Mouse (Mus musculus) retina, postnatal 1 day (tissue): ENCODE data around the gene Kcnab1.

Experiments
- DNase-seq: peaks from one replicate; pipeline ENCODE4 v3.0.0-alpha.2; 2012

The Kcnab1 gene

DNA sequence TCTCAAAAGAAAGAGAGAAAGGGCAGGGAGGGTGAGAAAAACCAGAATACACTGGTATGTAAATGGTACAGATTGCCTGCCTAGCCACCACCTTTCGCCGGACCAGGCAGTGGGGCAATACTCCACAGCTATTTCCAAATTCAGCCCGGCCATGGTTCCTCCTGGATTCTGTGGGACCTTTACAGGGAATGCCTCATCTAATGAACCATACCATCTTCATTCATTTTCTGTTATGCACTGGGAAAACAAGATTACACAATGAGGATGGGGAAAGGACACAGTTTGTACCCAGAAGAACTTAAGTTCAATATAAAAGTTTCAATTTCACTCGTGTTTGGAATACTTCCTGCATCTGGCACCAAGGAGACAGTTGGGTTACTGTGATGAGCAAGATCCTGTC is 263.4 kb downstream of the Kcnab1 start:
- DNase-seq, result no peak

DNA sequence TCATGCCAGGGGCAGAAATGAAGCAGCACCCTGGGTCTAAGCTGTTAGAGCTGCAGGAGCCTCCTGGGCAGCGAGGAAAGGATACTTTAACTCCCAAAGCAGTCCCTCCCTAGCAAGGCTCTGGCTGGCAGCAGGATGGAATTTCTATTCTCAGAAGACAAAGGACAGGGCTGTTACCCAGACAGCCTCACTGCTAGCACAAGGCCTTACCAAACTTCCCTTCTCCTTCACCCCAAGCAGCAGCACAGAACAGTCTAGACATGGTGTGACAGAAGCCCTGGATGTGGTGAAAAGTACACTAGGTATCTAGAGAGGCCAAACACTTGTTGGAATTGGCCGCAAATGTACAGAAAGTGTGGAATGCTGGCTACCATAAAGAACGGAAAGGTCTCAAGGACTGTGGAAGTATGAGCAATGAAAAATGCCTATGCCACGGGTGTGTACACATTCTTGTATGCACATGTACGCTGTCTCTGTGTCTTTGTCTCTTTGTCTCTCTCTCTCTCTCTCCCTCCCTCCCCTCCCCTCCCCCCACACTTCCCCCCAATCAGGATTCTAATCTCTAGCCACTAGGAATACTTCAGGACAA is 264.5 kb downstream of the Kcnab1 start:
- no peak for DNase-seq

DNA sequence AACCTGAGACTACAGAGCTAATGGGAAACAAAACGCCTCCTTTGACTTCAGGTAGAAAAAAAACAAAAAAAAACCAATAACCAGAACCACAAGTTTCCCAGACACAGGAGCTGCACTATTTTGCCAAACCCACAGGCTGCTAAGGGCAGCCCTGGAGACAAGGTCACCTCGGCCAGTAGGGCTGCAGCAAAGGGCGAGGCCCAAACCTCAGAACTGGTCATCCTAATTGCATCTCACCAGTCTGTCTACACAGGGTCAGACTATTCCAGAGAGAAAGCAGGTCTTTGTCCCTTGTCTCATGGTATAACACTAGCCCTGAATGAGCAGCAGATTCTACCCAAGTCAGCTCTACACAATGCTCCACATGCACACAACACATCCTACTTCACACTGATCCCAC is 265.5 kb downstream of the Kcnab1 start:
- DNase-seq, result no peak

DNA sequence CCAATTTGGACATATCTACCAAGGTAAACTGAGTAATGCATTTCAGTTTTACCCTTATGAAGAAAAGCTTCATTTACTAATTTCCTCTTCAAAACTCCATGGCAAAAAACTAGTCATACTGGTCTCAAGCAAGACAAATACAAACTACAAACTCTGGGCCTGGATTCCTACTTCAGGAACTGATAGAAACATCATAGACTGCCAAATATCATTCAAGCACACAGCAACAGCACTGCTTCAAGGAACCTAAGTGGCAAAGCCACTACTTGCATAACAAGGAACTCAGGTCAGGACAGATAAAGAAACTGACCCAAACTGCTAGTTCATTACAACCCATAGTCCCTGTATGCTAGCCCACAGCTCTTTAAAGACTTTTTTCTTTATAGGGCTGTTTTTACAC is 269.5 kb downstream of the Kcnab1 start:
- no peak for DNase-seq

DNA sequence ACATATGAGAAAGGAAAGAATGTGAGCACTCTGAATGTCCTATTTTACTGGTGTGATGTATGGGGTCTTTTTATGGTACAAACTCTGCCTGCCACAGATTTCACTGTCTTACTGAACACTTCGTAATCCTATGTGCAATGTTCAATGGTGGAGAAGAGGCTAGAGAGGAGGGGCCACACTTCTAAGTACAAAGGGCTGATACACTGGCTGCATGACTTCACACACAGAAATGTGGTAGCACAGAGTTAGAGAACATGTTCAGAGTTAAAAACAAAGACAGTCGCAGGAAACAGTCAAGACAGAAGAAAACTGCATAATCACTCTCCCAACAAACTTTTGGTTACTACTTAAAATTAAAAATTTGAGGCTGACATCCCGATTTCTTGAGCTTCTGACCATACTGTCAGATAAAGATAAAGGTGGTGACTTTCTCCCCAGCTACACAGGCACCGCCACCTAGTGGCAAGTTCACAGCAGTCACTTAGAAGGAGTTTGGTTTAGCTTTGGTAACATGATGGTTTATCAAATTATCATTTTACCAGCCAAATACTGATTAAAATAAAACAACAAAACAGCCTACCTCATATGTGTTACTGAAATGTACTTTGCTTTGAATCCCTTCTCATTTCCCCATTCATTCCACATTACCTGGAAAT is 270.8 kb downstream of the Kcnab1 start:
- peak; percentile 47 for DNase-seq

DNA sequence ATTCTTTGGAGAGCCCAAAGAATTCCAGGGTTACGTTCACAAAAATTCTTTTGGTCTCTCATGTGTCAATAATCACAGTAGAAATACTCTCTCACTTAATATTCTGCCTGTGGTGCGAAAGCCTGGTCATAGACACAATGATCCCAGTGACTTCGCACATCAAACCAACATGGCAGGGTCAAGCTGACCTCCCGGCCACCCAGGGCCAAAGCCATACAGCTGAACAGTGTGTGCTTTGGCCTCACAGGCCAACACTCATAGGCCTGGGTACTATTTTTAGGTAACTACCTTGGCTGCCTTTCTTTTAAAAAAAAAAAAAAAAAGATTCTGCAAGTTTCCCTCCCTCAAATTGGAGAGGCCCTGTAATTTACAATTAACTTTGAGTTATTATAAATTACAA is 271.9 kb downstream of the Kcnab1 start:
- DNase-seq, result no peak

DNA sequence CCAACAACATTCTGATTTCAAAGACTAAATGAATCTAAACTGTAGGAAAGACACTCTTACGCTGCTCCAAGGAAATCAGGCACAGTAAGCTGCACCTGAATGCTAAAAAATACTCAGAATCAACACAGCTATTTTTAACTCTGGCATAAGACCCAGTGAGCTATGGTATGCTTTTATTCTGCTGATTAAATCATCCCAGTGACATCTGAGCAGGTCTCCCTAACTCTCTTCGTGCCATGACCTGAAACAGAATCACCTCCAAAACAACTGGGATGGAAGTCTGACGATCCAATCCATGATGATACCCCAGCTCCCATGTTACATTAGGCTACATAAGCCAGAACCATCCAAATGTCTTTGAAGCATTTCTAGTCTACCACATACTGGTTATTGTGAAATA is 275.2 kb downstream of the Kcnab1 start:
- no peak for DNase-seq

DNA sequence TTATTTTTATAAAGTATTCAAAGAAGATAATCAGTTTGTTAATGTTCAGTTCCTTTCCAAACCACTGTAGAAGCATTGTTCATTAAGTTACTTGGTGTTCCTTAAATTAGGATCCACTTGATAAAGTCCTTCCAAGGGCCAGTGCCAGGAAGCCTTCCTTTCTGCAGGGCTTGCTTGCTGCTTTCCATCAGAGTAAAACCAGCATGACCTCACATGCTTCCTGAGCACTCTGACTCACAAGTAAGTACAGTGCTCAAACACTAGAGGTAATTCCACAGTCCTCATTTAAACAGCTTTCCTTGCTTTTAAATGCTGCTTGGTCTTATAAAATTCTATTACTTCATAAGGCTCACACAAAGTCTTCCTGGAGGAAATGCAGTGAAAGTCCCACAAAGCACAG is 276.6 kb downstream of the Kcnab1 start:
- DNase-seq, result no peak

DNA sequence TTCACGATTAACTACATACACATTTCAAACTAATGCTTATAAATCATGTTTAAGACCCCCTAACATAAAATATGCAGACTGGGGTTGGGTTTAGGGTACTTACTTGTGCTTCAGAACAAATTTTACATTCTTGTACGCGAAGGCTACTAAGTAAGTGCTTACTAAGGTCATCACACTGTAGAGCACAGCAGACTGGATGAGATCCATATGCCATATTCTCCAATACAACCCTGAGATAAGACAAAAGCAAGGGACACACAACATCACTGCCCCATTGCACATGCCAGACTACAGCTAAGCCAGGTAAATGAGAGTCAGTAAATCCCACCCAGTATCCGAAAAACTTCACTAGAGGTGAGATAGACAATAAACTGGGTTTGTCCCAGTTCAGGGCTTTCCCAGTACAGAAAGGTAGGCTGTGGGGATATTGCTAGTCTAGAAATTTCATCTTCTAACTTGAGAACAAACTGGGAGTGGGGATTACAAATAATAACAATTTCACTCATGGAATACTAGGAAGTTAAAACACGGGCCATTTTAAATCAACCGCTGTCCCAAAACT is 282.1 kb downstream of the Kcnab1 start:
- no peak for DNase-seq

DNA sequence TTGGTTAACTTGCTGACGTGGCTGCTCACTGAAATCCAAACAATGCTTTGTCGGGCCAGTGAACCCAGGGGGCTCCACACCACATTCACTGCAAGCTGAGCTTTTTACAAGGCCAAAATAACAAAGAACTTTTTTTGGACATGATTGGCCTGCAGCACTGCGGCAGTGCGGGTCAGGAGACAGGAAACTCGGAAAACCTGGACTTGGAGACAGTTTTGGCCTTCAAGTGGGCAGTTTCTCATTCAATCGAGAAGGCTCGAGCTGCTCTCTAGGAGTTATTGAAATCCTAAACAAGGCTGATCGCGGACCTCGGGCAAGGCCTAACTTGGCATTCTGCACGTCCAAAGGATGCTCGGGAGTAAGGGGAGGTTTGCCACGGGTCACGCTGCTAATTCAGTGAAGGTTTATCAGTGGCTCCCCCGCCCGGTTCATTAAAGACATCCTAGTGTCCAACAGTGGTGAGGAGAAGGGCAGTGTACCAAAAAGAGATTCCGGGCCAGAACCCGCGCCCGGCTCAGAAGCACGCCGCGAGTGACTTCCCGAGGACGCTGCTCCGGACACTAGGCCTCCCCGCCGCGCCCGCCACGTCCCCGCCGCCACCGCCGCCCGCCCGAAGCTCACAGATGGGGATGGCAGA is 282.7 kb downstream of the Kcnab1 start:
- no peak for DNase-seq

DNA sequence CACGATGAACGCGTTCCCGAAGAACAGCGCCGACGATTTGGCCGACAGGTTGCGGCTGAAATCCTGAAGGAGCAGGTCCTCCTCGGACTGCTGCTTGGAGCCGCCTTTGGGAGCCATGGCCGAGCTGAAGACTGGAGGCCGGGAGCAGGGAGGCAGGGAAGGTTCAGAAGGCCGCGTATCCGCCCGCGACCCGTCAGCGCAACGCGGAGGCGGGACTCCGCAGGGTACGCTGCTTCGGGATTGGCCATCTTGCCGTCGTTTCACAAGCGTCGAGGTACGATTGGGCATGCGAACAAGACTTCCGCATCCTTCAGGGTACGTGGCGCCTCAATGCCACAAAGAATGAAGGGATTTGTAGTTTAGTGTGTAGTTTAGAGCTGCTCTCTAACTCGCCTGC is 283.2 kb downstream of the Kcnab1 start, which contains the start of gene Ssr3:
Ssr3 (minus strand) TSS at position 203 of the 397 bp plus-strand sequence.
- DNase-seq, result peak; percentile 98

DNA sequence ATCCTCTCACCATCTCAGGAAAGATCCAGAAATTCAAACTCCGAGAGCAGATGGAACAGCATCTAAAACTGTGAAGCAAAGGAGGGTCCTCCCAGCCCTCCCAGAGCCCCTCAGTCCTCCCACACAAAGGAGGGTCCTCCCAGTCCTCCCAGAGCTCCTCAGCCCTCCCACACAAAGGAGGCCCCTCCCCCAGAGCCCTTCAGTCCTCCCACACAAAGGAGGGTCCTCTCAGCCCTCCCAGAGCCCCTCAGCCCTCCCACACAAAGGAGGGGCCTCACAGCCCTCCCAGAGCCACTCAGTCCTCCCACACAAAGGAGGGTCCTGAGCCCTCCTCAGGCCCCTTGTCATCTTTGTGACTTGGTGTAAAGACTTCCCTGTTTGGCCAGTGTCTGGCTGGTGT is 285.9 kb downstream of the Kcnab1 start:
- peak; percentile 21 for DNase-seq

DNA sequence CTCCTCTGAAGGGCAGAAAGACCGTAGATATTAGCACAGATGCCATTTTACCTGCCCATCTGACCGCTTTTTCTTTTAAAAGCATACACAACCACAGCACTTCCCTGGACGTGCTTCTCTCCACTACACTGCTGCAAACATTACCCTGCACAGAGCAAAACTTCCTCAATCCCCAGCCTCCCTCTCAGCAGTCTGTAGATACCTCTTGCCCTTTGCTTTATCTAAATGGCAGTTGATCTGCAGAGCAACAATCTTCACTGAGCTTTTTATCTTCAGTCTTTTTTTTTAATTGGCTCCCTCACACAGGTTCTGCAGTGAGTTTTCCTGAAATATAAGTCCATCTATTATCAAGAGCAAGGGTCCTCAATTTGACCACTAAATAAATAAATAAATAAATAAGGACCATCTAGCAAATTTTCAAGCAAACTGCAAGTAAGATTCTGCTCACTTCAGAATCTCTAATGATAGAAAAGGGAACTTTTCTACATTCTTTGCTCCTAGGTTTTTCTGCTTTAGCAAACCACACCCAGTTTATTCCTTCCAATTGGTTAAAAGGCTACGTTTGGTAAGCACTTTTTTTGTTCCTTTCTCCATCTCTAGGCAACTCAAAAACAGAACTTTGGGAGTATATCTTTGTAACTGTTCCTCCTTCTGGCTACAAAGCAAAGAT is 287.8 kb downstream of the Kcnab1 start:
- no peak for DNase-seq

DNA sequence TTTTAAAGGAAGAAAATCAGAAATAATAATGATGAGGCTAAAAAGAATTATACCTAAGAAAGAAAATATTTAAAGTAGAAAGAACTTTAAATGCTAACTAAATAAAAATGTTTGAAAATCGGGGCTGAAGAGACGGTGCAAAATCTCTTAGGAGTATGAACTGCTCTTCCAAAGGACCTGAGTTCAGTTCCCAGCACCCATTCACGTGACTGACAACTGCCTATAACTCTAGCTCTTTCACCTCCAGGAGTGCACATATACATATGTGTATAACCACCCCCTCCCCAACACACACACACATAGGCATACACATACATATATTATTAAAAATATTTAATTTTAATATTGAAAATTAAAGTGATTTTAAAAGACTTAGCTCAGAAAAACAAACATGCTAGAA is 288.4 kb downstream of the Kcnab1 start:
- DNase-seq, result no peak

DNA sequence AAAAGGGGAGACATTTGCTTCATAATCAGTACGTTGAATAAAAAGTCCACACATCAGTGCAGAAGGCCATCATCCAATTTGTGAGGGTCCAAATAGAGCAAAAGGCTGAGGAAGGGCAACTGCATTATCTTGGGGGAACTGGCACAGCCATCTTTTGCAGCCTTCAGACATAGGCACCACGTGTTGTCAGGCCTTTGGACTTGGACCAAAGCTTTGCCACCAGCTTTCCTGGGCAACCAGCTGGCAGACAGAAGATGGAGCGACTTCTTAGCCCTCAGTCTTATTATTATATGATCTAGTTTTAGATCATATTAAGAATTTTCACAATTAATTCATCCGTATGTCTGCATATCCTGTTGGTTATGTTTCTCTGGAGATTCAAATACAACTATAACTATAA is 296.6 kb downstream of the Kcnab1 start:
- DNase-seq, result no peak

DNA sequence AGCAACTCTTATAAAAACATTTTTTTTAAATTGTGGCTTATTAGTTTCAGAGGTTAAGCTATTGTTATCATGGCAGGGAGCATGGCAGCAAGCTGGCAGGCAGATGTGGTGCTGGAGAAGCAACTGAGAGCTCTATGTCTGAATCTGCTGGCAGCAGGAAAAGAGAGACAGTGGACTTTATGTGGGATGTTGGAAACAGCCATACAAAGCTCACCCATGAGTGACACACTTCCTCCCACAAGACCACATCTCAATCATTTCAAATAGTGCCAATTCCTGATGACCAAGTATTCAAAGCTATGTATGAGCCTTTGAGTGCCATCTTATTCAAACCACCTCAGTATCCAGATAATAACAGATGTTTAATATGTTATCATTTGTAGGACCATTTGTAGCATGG is 298.7 kb downstream of the Kcnab1 start:
- DNase-seq, result no peak

DNA sequence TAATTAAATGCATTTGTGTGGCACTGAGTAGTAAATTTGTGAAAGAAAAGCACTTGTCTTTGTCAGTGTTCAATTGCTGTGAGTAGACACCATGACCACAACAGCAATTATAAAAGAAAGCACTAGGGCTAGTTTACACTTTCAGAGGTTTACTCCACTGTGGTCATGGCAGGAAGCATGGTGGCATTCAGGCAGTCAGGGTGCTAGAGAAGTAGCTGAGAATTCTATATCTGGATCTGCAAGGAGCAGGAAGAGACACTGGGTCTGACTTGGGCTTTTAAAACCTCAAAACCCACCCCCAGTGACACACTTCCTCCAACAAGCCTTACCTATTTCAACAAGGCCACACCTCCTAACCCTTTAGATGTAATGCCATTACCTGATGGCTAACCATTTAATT is 307.4 kb downstream of the Kcnab1 start:
- no peak for DNase-seq

DNA sequence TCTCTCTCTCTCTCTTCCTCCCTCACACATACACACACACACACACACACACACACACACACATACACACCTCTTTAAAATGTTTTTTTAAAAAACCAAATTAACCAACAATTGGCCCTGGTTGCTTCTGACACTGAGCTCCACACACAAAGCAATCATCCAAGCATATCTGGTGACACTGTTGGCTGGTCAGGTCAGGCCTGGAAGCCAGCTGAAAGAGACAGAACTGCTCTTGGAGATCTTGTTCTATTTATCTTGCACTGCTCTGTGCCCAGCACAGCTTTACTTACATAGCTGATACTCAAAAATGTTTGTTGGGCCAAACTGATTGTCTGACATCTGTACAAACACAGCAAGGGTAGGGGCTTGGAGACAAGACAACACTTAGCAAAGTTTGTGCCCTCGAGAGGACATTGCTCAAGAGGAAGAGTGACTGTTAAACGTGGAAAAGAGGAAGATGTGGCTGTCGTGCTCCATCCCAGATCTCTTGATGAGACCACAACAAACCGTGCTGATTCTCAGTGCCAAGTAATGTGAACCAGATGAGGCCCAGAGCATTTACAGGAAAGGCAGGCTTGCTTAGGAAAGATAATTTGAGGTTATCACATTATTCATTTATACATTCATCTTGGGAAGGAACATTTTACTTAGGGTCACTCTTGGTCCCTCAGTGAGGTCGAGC is 308.9 kb downstream of the Kcnab1 start:
- DNase-seq, result no peak

DNA sequence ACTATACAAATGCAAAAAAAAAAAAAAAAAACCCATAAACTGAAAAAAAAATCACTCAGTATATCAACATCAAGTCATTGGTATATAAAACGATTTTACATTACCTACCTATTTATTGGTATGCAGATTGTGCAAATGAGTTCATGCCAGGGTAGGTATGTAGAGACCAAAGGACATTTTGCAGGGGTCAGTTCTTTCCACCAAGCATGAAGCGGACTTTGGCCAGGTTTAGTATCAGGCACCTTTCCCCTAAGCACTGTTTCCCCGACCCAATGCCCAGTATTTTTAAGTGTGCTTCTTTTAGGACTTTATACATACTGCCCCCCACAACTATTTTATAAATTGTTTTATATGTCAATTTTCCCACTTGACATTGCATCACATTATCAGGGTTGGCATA is 310.5 kb downstream of the Kcnab1 start:
- DNase-seq, result no peak
